Mouse (Mus musculus) lung, postnatal 0 days (tissue): Measurements from ENCODE around the gene Iqsec1.

Experiments used
- CTCF ChIP-seq: IDR thresholded peaks from 2 replicates; pipeline ENCODE4 v1.5.1; 2016; ENCODE audit warnings: antibody characterized with exemption, mild to moderate bottlenecking
- EP300 ChIP-seq: IDR thresholded peaks from 2 replicates; pipeline ENCODE4 v1.6.1; 2016; ENCODE audit warnings: antibody characterized with exemption, mild to moderate bottlenecking, control low read depth

GRCm38 (mm10) chr6:90627556-90627955 lies 360.9 kb downstream of the Iqsec1 start:
- TF ChIP-seq CTCF: no peak
- no peak for TF ChIP-seq EP300
